Mouse (Mus musculus) myocyte (in vitro differentiated cells): ENCODE results near the gene Ctla2a. TPM values are rescaled to one million over a fixed set of nuclear protein-coding genes. Genes with fewer than 3 reads are reported as not detected.
"Not testable (repeated sequence)": the region's sequence is repeated elsewhere in the genome, so short reads cannot be mapped to it uniquely, and the experiment has no call there.

Experiments
- H3K27me3 ChIP-seq: one replicate; pipeline ENCODE4 v1.6.1; 2011; ENCODE audit not compliant: control insufficient read depth, insufficient read depth, insufficient read length
- H3K36me3 ChIP-seq: one replicate; pipeline ENCODE4 v1.6.1; 2011; ENCODE audit not compliant: control insufficient read depth, insufficient read depth
- H3K4me2 ChIP-seq: one replicate; pipeline ENCODE4 v1.6.1; 2011; ENCODE audit warnings: low read depth, control low read depth
- H3K4me3 ChIP-seq: one replicate; pipeline ENCODE4 v1.5.1; 2011; ENCODE audit warnings: mild to moderate bottlenecking, control low read depth, moderate library complexity
- H3K79me2 ChIP-seq: one replicate; pipeline ENCODE4 v1.6.1; 2011; ENCODE audit not compliant: control insufficient read depth, insufficient read depth
- H3ac ChIP-seq: one replicate; pipeline ENCODE4 v1.6.1; 2011; ENCODE audit not compliant: control insufficient read depth, insufficient read length
- CEBPB ChIP-seq: IDR thresholded peaks from 2 replicates; pipeline ENCODE4 v1.6.1; 2011; ENCODE audit warnings: mild to moderate bottlenecking, moderate library complexity; ENCODE audit not compliant: poor library complexity, insufficient read depth, severe bottlenecking
- E2F4 ChIP-seq: IDR thresholded peaks from one replicate; pipeline ENCODE4 v1.6.1; 2011; ENCODE audit warnings: mild to moderate bottlenecking, control low read depth, moderate library complexity; ENCODE audit not compliant: insufficient read depth
- MAX ChIP-seq: IDR thresholded peaks from one replicate; pipeline ENCODE4 v1.6.1; 2011; ENCODE audit warnings: low read depth, mild to moderate bottlenecking, control low read depth
- MYOD1 ChIP-seq, 3 experiments: IDR thresholded peaks; one replicate each; pipeline ENCODE4 v1.6.1; 2011; ENCODE audit warnings: control low read depth in 2 of 3, low read depth in 2 of 3, mild to moderate bottlenecking in 2 of 3, moderate library complexity in 1 of 3; ENCODE audit not compliant: insufficient read length in 2 of 3, control insufficient read depth in 1 of 3
- MYOG ChIP-seq, 3 experiments: IDR thresholded peaks; one replicate each; pipeline ENCODE4 v1.6.1; 2011; ENCODE audit warnings: control low read depth in 2 of 3, low read depth in 2 of 3, mild to moderate bottlenecking in 2 of 3; ENCODE audit not compliant: insufficient read length in 2 of 3, control insufficient read depth in 1 of 3, insufficient read depth in 1 of 3
- POLR2A ChIP-seq: IDR thresholded peaks from one replicate; pipeline ENCODE4 v1.6.1; 2011; ENCODE audit warnings: low read depth, mild to moderate bottlenecking, control low read depth, moderate library complexity; ENCODE audit not compliant: insufficient read length
- POLR2AphosphoS2 ChIP-seq: IDR thresholded peaks from one replicate; pipeline ENCODE4 v1.6.1; 2011; ENCODE audit warnings: low read depth, control low read depth; ENCODE audit not compliant: insufficient read length
- REST ChIP-seq: IDR thresholded peaks from one replicate; pipeline ENCODE4 v1.6.1; 2011; ENCODE audit warnings: mild to moderate bottlenecking, control low read depth, moderate library complexity; ENCODE audit not compliant: insufficient read depth, insufficient read length
- SRF ChIP-seq: IDR thresholded peaks from one replicate; pipeline ENCODE4 v1.6.1; 2011; ENCODE audit warnings: low read depth; ENCODE audit not compliant: control insufficient read depth, insufficient read length
- TCF12 ChIP-seq: IDR thresholded peaks from one replicate; pipeline ENCODE4 v1.6.1; 2011; ENCODE audit warnings: mild to moderate bottlenecking, control low read depth; ENCODE audit not compliant: poor library complexity, insufficient read depth, severe bottlenecking
- TCF3 ChIP-seq: IDR thresholded peaks from one replicate; pipeline ENCODE4 v1.6.1; 2011; ENCODE audit warnings: low read depth, control low read depth; ENCODE audit not compliant: insufficient read length
- USF1 ChIP-seq: IDR thresholded peaks from one replicate; pipeline ENCODE4 v1.6.1; 2011; ENCODE audit warnings: low read depth, mild to moderate bottlenecking, control low read depth, moderate library complexity
- polyA plus RNA-seq: library from polyadenylated mRNA; unstranded; fragments of >200 nt; fragmentation: generic; extraction: Trizol; gene quantifications from one replicate; pipeline ENCODE4 v1.2.1, GENCODE M21; 2012; ENCODE audit warnings: missing spikeins

Ctla2a gene
- polyA plus RNA-seq, 1 experiment: 10.3 TPM

GRCm38 (mm10) chr13:60897328-60897727, 39.1 kb downstream of the Ctla2a start, which contains the start of gene Ctla2b:
Gene Ctla2b, minus strand, starts transcription at chr13:60897447.
- TF ChIP-seq MAX (no peak), POLR2AphosphoS2 (no peak), TCF3 (no peak)
- no peak within 1 kb of the TSS for H3K4me2 ChIP-seq
- H3K27me3 ChIP-seq: no peaks in the 10 kb centered on the region
- no peaks in the 10 kb centered on the region for H3K36me3 ChIP-seq
- no peak within 1 kb of the TSS for H3ac ChIP-seq
- no peaks in the 10 kb centered on the region for H3K79me2 ChIP-seq
- no peak within 1 kb of the TSS for H3K4me3 ChIP-seq

DNA sequence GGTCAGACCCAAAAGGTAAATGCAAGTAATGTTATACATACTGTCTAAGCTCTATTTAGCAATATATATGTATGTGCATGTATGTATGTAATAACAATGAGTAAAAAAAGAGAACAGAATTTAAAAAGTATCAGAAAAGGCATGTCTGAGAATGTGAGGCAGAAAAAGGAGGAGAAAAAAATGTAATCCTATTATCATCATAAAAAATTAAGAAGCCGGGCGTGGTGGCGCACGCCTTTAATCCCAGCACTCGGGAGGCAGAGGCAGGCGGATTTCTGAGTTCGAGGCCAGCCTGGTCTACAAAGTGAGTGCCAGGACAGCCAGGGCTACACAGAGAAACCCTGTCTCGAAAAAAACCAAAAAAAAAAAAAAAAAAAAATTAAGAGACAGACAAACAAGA, 39.6 kb downstream of the Ctla2a start, which contains the start of gene Gm49392:
Gene Gm49392 (minus strand): TSS at position 101 of the 400 bp plus-strand sequence.
- H3K27me3 ChIP-seq, H3K79me2 ChIP-seq, H3K36me3 ChIP-seq, H3K4me2 ChIP-seq, H3K4me3 ChIP-seq, H3ac ChIP-seq: not testable (repeated sequence)

GRCm38 (mm10) chr13:60895406-60896160, 40.8 kb downstream of the Ctla2a start:
- no peaks in the 10 kb centered on the region for H3K79me2 ChIP-seq
- H3ac ChIP-seq: no peak overlapping the region
- H3K27me3 ChIP-seq: no peaks in the 10 kb centered on the region
- no peaks in the 10 kb centered on the region for H3K36me3 ChIP-seq
- no peak overlapping the region for H3K4me2 ChIP-seq
- H3K4me3 ChIP-seq: no peak overlapping the region
- TF ChIP-seq POLR2AphosphoS2 (no peak), MYOG (IDR thresholded peaks at IDR 0.05; ENCODE audit: control insufficient read depth in 1 of 3, insufficient read depth in 1 of 3, insufficient read length in 2 of 3, low read depth in 2 of 3) (no peak), CEBPB (no peak), SRF (no peak), POLR2A (no peak), MAX (no peak), REST (no peak), TCF12 (no peak), E2F4 (no peak), MYOD1 (IDR thresholded peaks at IDR 0.05; ENCODE audit: control insufficient read depth in 1 of 3, insufficient read length in 2 of 3, low read depth in 2 of 3) (no peak), TCF3 (no peak), USF1 (no peak)

GRCm38 (mm10) chr13:60892301-60892700, 44.1 kb downstream of the Ctla2a start:
- Histone ChIP-seq H3ac (no peak overlapping the region), H3K79me2 (no peaks in the 10 kb centered on the region), H3K27me3 (no peaks in the 10 kb centered on the region), H3K4me3 (no peak overlapping the region), H3K4me2 (no peak overlapping the region), H3K36me3 (no peaks in the 10 kb centered on the region)
- TF ChIP-seq CEBPB (no peak), MAX (no peak), E2F4 (no peak), TCF12 (no peak), REST (no peak), TCF3 (no peak), POLR2A (no peak), SRF (no peak), POLR2AphosphoS2 (no peak), USF1 (no peak), MYOG (IDR thresholded peaks at IDR 0.05; ENCODE audit: control insufficient read depth in 1 of 3, insufficient read depth in 1 of 3, insufficient read length in 2 of 3, low read depth in 2 of 3) (no peak), MYOD1 (IDR thresholded peaks at IDR 0.05; ENCODE audit: control insufficient read depth in 1 of 3, insufficient read length in 2 of 3, low read depth in 2 of 3) (no peak)

Other genes starting within 250 kb of the Ctla2a start
- not detected for gene BC051665, start 150.3 kb downstream of the Ctla2a start, polyA plus RNA-seq
- not detected for gene Ctsll3, start 133.8 kb downstream of the Ctla2a start, polyA plus RNA-seq
- gene 4930486L24Rik, start 72.2 kb downstream of the Ctla2a start, polyA plus RNA-seq: 0.29 TPM
- gene Gm49392, start 39.7 kb downstream of the Ctla2a start, polyA plus RNA-seq: 0.31 TPM
- gene Ctla2b, start 39.2 kb downstream of the Ctla2a start, polyA plus RNA-seq: 2.2 TPM
- gene Tpbpb, start 31.7 kb downstream of the Ctla2a start, polyA plus RNA-seq: not detected
- 0.44 TPM for gene Gm49393, start 1.0 kb downstream of the Ctla2a start, polyA plus RNA-seq
- gene Gm49391, start 54 bp downstream of the Ctla2a start, polyA plus RNA-seq: 0.76 TPM
- not detected for gene Tpbpa, start 5.4 kb upstream of the Ctla2a start, polyA plus RNA-seq
- not detected for gene Ctsj, start 69.3 kb upstream of the Ctla2a start, polyA plus RNA-seq
- not detected for gene Ctsq, start 104.0 kb upstream of the Ctla2a start, polyA plus RNA-seq
- not detected for gene Ctsr, start 227.6 kb upstream of the Ctla2a start, polyA plus RNA-seq